18 mouse cellular contexts compared by ENCODE assay signal in the genomic region with DNA sequence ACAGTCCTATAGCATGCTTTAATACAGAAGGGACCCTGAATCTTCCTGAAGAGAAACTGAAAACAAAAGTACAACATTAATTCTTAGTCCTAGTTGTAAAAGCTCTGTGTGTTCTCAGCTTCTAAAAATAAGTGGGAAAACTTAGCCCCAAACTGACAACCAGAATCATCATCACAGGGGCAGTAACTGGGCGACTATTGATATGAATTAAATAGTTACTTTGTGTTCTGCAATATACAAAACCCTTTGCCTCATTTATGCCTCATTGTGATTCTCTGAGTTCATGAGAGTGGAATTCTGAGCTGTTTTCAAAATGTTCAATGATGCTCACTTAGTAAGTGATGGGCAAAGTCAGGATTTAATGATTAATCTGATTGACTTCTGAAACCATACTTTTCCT.
DNase-seq lines count a peak whose midpoint lies in the region.
"Had no signal": no experiment of that assay in that cellular context is flagged by ENCODE, and none has a peak within 500 bp of the region (broad histone marks: within the 10 kb centered on the region; RNA-seq: fewer than 3 reads in every experiment).

No protein-coding gene starts in this region.

- peak; percentile 92 for DNase-seq in Muller cell, postnatal 12 days (ENCODE audit: inconsistent ontology term)
- DNase-seq in retina, embryonic 14.5 days (ENCODE audit: low spot score) = peak; percentile 80
- peak; percentile 89 for DNase-seq in retina, postnatal 1 day
- no peak for DNase-seq in left cerebral cortex, adult 11 months (ENCODE audit: low spot score)
- DNase-seq in c-Kit-positive CD71-positive TER-119-positive erythroid progenitor cells, embryonic 14.5 days (ENCODE audit: low spot score) = no peak
- DNase-seq in thymus, postnatal 14 days = no peak
- DNase-seq: adrenal gland, adult 2 months; adrenal gland, adult 8-10 months; adrenal gland, postnatal 10 days; adrenal gland, postnatal 14 days; adrenal gland, postnatal 25 days; adrenal gland, postnatal 36 days; B cell, adult 2 months; cerebellum, adult 11 months; cerebellum, adult 11-12 months; cerebellum, adult 18-20 months; cerebellum, adult 2 months; cerebellum, adult 8-10 months had no signal

Comparison
In these comparisons a context has a peak if more than half of its experiments do, and no peak if none do; other contexts are left out.
1. DNase-seq: peak in Muller cell, postnatal 12 days (single experiment), retina, embryonic 14.5 days (single experiment) and retina, postnatal 1 day (single experiment); none in left cerebral cortex, adult 11 months (single experiment), c-Kit-positive CD71-positive TER-119-positive erythroid progenitor cells, embryonic 14.5 days (single experiment) and thymus, postnatal 14 days (single experiment).